Mouse (Mus musculus): ENCODE data around the gene Dusp11. TPM values are rescaled to one million over a fixed set of nuclear protein-coding genes. Genes with fewer than 3 reads are reported as not detected.
"Not testable (repeated sequence)": the region's sequence is repeated elsewhere in the genome, so short reads cannot be mapped to it uniquely, and the experiment has no call there.

Dusp11 gene
- polyA plus RNA-seq, 1 experiment from 2014 or later: 51.1 TPM

GRCm38 (mm10) chr6:85906911-85907351, 54.5 kb downstream of the Dusp11 start:
- 69% methylated on average over 2 of the region's 2 CpGs for WGBS
- H3K9me3 ChIP-seq; H3K36me3 ChIP-seq; ATAC-seq (ENCODE audit: low FRiP score, low read depth); H3K27me3 ChIP-seq; H3K9ac ChIP-seq; H3K4me2 ChIP-seq (replicated peaks); H3K4me1 ChIP-seq; H3K4me3 ChIP-seq; H3K27ac ChIP-seq: not testable (repeated sequence)

DNA sequence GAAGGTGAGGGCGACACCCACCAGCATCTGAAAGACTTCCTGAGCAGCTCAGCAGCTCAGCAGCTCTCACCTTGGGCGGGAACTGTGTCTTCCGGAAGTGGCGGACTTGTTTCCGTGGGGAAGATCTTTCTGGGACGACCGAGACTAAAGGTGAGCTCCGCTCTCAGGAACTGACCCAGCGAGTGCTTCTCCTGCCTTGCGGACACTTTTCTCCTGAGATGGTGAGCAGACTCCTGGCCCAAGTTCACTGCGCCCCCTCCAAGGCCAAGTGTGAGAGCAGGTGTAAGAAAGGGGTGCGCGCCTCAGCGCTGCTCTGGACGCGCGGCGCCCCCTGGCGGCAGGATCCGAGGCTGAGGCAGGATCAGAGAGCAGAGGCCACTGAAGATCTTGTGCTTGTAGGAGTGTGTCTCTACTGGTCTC, 56.8 kb downstream of the Dusp11 start, which contains the start of gene Nat8f4:
Gene Nat8f4, minus strand, starts transcription at position 243 of the 420 bp plus-strand sequence.
- H3K36me3 ChIP-seq; H3K27ac ChIP-seq; H3K9ac ChIP-seq; ATAC-seq (ENCODE audit: low FRiP score, low read depth); H3K9me3 ChIP-seq; H3K4me1 ChIP-seq; H3K27me3 ChIP-seq: not testable (repeated sequence)
- H3K4me2 ChIP-seq (replicated peaks): peak within 1 kb of the TSS; percentile 49
- peak within 1 kb of the TSS; percentile 28 for H3K4me3 ChIP-seq
- WGBS: 16% methylated on average over 20 of the region's 20 CpGs

DNA sequence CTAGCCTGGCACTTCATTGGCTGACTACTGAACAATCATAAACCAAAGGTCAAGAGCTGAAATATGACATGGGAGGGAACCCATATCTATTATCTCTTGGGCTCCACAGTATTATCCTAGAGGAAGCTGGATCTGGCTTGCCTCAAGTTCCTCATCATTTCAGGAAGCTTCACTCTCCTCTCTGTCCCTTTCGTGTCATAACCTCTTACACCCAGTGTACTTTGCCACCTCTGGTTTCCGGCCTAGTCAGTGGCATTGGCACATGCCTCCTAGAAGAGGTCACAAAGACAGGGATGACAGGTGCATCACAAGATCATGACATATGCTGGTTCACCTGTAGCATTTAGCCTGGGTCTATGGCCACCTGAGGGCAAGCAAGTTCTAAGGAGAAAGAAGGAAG, 59.2 kb downstream of the Dusp11 start:
- H3K9ac ChIP-seq: no peak overlapping the region
- no peak for ATAC-seq (ENCODE audit: low FRiP score, low read depth)
- no peak overlapping the region for H3K27ac ChIP-seq
- no peaks in the 10 kb centered on the region for H3K4me1 ChIP-seq
- 92% methylated on average over 2 of the region's 2 CpGs for WGBS
- no peaks in the 10 kb centered on the region for H3K9me3 ChIP-seq
- H3K4me2 ChIP-seq (replicated peaks): no peak overlapping the region
- no peaks in the 10 kb centered on the region for H3K36me3 ChIP-seq
- H3K27me3 ChIP-seq: no peaks in the 10 kb centered on the region
- no peak overlapping the region for H3K4me3 ChIP-seq

- WGBS: 73% methylated on average over 6 of the region's 8 CpGs
These were observed 62.6 kb downstream of the Dusp11 start for GRCm38 (mm10) chr6:85898596-85899475.

DNA sequence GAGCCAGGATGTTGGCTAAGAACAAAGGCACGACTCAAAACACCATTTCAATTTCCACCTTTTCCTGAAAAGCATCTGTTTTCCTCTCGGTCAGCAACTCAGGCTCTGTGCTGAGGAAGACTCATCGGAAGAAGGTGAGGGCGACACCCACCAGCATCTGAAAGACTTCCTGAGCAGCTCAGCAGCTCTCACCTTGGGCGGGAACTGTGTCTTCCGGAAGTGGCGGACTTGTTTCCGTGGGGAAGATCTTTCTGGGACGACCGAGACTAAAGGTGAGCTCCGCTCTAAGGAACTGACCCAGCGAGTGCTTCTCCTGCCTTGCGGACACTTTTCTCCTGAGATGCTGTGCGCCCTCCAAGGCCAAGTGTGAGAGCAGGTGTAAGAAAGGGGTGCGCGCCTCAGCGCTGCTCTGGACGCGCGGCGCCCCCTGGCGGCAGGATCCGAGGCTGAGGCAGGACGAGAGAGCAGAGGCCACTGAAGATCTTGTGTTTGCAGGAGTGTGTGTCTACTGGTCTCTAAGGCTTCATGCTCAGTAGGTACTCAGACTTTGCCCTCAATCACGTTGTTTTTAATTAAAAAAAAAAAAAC, 66.3 kb downstream of the Dusp11 start:
- not testable (repeated sequence) for H3K4me3 ChIP-seq; H3K27ac ChIP-seq; H3K4me2 ChIP-seq (replicated peaks); H3K9ac ChIP-seq; H3K36me3 ChIP-seq; H3K4me1 ChIP-seq; H3K27me3 ChIP-seq; ATAC-seq (ENCODE audit: low FRiP score, low read depth)
- 75% methylated on average over 25 of the region's 25 CpGs for WGBS
- peaks cover 13% of the 10 kb centered on the region; the same call in 1 of the 2 replicates for H3K9me3 ChIP-seq

More at GRCm38 (mm10) chr6:85898596-85899475, 62.6 kb downstream of the Dusp11 start:
- not testable (repeated sequence) for H3K9ac ChIP-seq; H3K27ac ChIP-seq; H3K36me3 ChIP-seq; H3K27me3 ChIP-seq; ATAC-seq (ENCODE audit: low FRiP score, low read depth); H3K4me1 ChIP-seq; H3K9me3 ChIP-seq; H3K4me3 ChIP-seq; H3K4me2 ChIP-seq (replicated peaks)

Other genes starting within 250 kb of the Dusp11 start
- not detected in 2 replicates for gene Nat8f7, start 248.5 kb downstream of the Dusp11 start, polyA plus RNA-seq (2015; fragmentation: Nextera tagmentation; extraction: Ambion mirVana)
- gene Nat8f3, start 195.9 kb downstream of the Dusp11 start, polyA plus RNA-seq (2015; fragmentation: Nextera tagmentation; extraction: Ambion mirVana): 0.11 TPM in 2 replicates
- not detected in 2 replicates for gene Nat8f6, start 140.7 kb downstream of the Dusp11 start, polyA plus RNA-seq (2015; fragmentation: Nextera tagmentation; extraction: Ambion mirVana)
- gene Nat8f5, start 140.7 kb downstream of the Dusp11 start, polyA plus RNA-seq (2015; fragmentation: Nextera tagmentation; extraction: Ambion mirVana): not detected in 2 replicates
- 0.17 TPM in 1 of 2 replicates, not detected in the other for gene Nat8, start 129.6 kb downstream of the Dusp11 start, polyA plus RNA-seq (2015; fragmentation: Nextera tagmentation; extraction: Ambion mirVana)
- gene Nat8f2, start 92.5 kb downstream of the Dusp11 start, polyA plus RNA-seq (2015; fragmentation: Nextera tagmentation; extraction: Ambion mirVana): not detected in 2 replicates
- gene Nat8f4, start 56.8 kb downstream of the Dusp11 start, polyA plus RNA-seq (2015; fragmentation: Nextera tagmentation; extraction: Ambion mirVana): 1.8 and 2.5 TPM in 2 replicates
- gene Tprkb, start 49.8 kb downstream of the Dusp11 start, polyA plus RNA-seq (2015; fragmentation: Nextera tagmentation; extraction: Ambion mirVana): 38.4 and 38.8 TPM in 2 replicates
- 6.9 and 7.8 TPM in 2 replicates for gene Nat8f1, start 46.0 kb downstream of the Dusp11 start, polyA plus RNA-seq (2015; fragmentation: Nextera tagmentation; extraction: Ambion mirVana)
- gene Figla, start 54.5 kb upstream of the Dusp11 start, polyA plus RNA-seq (2015; fragmentation: Nextera tagmentation; extraction: Ambion mirVana): not detected in 2 replicates
- 4.1 and 5.4 TPM in 2 replicates for gene Add2, start 67.0 kb upstream of the Dusp11 start, polyA plus RNA-seq (2015; fragmentation: Nextera tagmentation; extraction: Ambion mirVana)
- 2.5 and 2.7 TPM in 2 replicates for gene Tgfa, start 233.6 kb upstream of the Dusp11 start, polyA plus RNA-seq (2015; fragmentation: Nextera tagmentation; extraction: Ambion mirVana)